Mouse (Mus musculus): Measurements from ENCODE around the gene Grm1.

Grm1 gene

GRCm38 (mm10) chr10:10971311-10971710, 110.8 kb downstream of the Grm1 start:
- in situ Hi-C loops (cut with MboI; ENCODE audit: unreplicated experiment in 2 of 2): no loop called here

- in situ Hi-C loops (cut with MboI; ENCODE audit: unreplicated experiment in 2 of 2): no loop called here
Observed at GRCm38 (mm10) chr10:10964490-10965150, 117.5 kb downstream of the Grm1 start.

DNA sequence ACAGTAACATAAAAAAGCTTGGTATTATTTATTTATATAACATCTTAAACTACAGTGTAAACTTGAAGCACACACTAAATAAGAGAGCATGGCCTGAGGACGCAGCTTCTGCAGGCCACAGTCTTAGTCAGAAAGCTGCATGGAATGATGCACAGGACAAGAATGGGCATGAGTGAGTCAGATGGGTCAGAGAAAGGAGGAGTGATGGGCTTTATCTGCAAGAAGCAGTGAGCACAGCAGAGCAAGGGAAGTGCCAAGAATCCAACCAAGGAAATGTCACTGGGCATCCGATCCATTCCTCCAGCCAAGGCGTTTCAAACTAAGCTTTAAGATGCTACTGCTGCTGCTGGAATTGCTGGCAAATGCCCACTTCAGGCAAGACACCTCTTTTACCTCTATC, 131.6 kb downstream of the Grm1 start:
- in situ Hi-C loops (cut with MboI; ENCODE audit: unreplicated experiment in 2 of 2): no loop called here

DNA sequence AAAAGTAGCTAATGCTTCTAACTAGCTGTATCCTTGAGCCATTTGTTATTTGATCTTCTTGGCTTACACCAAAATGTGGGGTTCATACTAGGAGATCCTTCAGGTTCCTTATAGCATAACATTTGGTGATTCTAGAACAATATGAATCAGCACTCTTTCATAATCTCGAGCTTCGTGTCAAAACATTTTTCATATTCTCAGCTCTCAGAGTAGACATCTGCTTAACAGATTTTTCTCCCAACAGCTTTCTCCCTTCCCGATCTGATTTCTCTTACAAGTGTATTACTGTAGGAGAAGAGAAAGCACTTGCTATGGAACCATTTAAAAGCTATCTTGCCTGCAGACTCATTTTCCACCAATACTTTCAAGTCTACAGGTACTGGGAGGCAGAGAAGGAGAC, 133.0 kb downstream of the Grm1 start:
- in situ Hi-C loops (cut with MboI; ENCODE audit: unreplicated experiment in 2 of 2): no loop called here

DNA sequence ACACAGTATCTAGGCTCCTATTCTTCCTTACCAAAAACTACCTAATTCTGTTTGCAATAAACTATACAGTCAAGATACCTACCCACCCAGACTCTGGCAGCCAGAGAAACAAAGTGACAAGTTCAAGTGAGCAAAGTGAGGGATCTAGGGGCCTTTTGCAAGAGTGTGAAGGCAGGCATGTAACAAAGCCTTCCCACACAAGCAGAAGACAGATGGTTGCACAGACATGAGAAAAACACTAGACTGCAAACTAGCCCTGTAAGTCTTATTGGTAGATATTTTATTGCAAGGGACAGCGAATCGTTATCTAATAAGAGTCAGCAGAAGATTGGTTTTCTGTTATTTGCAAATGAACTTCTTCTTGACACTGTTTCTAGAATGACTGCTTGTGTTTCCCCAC, 134.6 kb downstream of the Grm1 start:
- in situ Hi-C loops (cut with MboI; ENCODE audit: unreplicated experiment in 2 of 2): no loop called here

DNA sequence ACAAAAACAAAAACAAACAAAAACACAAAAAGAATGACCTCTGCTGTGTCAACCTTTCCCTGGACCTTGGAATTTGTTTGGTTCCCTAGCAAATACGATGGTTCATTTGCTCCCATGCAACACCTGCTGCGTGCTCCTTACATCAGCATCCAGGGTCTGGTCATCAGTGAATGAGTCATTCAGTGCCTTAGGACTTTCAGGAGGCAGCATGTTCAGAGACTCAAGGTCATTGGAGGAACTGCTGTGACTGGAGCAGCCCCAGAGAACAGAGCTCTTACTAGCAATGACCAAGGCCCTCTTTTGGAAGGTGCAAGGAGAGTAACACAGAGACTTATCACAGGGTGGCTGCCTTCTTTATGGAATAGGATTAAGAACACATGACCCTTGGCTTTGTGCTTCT, 138.2 kb downstream of the Grm1 start:
- in situ Hi-C loops (cut with MboI; ENCODE audit: unreplicated experiment in 2 of 2): no loop called here

- in situ Hi-C loops (cut with MboI; ENCODE audit: unreplicated experiment in 2 of 2): no loop called here
Observed at GRCm38 (mm10) chr10:10942248-10942647, 139.9 kb downstream of the Grm1 start.

GRCm38 (mm10) chr10:10935806-10936205, 146.3 kb downstream of the Grm1 start:
- in situ Hi-C loops (cut with MboI; ENCODE audit: unreplicated experiment in 2 of 2): no loop called here

- in situ Hi-C loops (cut with MboI; ENCODE audit: unreplicated experiment in 2 of 2): no loop called here
Observed at GRCm38 (mm10) chr10:10929672-10930071, 152.5 kb downstream of the Grm1 start.

DNA sequence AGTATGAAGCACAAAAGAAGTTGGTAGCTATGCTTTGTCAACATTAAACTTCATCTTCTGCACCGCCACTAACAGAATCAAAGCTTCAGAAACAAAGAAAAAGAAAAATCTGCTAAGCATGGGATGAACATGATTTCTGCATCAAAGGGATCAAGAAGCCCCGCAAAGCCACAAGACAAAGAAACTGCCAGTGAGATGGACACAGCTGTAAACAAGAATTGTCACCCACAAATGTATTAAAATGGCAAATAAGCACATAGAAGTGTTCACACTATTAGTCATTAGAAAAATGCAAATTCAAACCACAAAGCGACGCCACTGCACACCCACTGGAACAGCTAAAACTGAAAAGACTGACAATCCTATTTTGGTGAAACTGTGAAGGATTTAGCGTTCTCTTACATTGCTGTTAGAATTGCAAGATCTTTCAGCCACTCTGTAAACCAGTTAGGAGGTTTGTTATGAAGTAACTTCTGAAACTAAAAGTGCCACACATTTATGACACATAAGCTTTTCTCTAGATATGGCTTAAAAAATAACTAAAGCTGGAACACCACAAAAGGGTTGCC, 153.3 kb downstream of the Grm1 start:
- in situ Hi-C loops (cut with MboI; ENCODE audit: unreplicated experiment in 2 of 2): no loop called here

- in situ Hi-C loops (cut with MboI; ENCODE audit: unreplicated experiment in 2 of 2): no loop called here
Observed at GRCm38 (mm10) chr10:10917857-10918399, 164.2 kb downstream of the Grm1 start.

GRCm38 (mm10) chr10:10913621-10914020, 168.5 kb downstream of the Grm1 start:
- in situ Hi-C loops (cut with MboI; ENCODE audit: unreplicated experiment in 2 of 2): no loop called here

DNA sequence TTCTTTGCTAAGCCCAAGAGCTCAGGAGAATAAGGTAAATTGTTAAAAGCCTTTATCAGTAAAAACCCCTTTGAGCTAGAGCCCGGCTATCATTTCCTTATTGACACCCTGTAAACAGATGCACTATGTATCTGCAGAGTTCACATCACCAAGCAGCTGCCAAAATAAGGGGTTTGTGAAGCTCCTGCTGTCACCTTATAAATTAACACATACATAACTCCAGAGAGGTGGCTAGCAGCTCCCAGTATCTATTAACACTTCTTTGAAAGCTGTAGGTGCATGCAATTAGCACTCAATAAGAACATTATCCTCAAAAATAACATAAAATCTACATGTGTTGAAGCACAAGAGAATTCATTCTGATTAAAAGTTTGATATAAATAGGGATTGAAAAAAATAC, 191.9 kb downstream of the Grm1 start:
- in situ Hi-C loops (cut with MboI; ENCODE audit: unreplicated experiment in 2 of 2): no loop called here

- in situ Hi-C loops (cut with MboI; ENCODE audit: unreplicated experiment in 2 of 2): no loop called here
Observed at GRCm38 (mm10) chr10:10888521-10888920, 193.6 kb downstream of the Grm1 start.

DNA sequence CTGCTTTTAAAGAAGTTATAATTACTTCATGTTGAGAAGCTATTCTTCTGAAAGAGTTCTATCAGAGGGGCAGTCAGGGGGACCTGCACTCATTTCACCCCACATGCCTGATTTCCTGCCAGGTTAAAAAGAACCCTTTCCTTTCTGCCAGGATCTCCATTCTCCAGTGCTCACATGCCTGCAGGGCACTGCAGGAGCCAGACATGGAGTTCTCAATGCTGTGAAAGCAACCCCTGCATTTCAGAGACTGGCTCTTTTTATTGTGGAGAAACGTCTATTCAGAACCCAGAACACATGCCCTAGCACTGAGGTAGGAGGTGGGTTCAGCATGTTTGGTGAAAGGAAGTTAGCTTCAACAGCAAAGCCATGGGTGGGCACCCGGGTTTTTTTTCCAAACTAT, 197.2 kb downstream of the Grm1 start:
- in situ Hi-C loops (cut with MboI; ENCODE audit: unreplicated experiment in 2 of 2): no loop called here

- in situ Hi-C loops (cut with MboI; ENCODE audit: unreplicated experiment in 2 of 2): no loop called here
Observed at GRCm38 (mm10) chr10:10872142-10872541, 210.0 kb downstream of the Grm1 start.

GRCm38 (mm10) chr10:10870271-10870670, 211.9 kb downstream of the Grm1 start:
- in situ Hi-C loops (cut with MboI; ENCODE audit: unreplicated experiment in 2 of 2): no loop called here

DNA sequence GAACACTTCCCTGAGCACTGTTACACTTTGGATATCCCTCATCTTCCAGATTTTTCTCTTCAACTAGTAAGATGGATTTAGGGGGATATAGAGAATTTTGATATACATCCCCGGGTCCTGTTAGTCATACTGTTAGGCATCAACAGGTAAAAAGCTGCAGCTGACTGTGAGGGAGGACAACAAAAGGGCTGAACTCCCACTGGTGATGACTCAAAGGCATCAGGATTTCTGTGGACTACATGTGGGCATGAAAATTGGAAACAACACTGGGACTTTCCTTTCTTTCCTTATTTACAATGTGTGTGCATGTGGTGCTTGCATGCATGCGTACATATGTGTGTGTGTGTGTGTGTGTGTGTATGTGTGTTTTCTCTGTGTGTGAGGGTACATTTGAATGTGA, 215.9 kb downstream of the Grm1 start:
- in situ Hi-C loops (cut with MboI; ENCODE audit: unreplicated experiment in 2 of 2): no loop called here

- in situ Hi-C loops (cut with MboI; ENCODE audit: unreplicated experiment in 2 of 2): no loop called here
Observed at GRCm38 (mm10) chr10:10864759-10865158, 217.4 kb downstream of the Grm1 start.

- in situ Hi-C loops (cut with MboI; ENCODE audit: unreplicated experiment in 2 of 2): no loop called here
Observed at GRCm38 (mm10) chr10:10847376-10848286, 234.5 kb downstream of the Grm1 start.

- in situ Hi-C loops (cut with MboI; ENCODE audit: unreplicated experiment in 2 of 2): no loop called here
Observed at GRCm38 (mm10) chr10:10845059-10845685, 237.0 kb downstream of the Grm1 start.

Data from v-Abl transformed pro-B cells (cell line).